Mouse (Mus musculus): Measurements from ENCODE around the gene Steap4. TPM values are rescaled to one million over a fixed set of nuclear protein-coding genes. Genes with fewer than 3 reads are reported as not detected.

Gene Steap4
- polyA plus RNA-seq (2014; fragmentation: Nextera tagmentation; extraction: Ambion mirVana), result 0.22 and 0.31 TPM in 2 replicates

- H3K4me3 ChIP-seq (ENCODE audit: low read depth, low read length), result peak within 1 kb of the TSS; percentile 10; the same call in 1 of the 2 replicates
- ATAC-seq (ENCODE audit: insufficient read depth, low FRiP score, low TSS enrichment) (no peak), DNase-seq (ENCODE audit: low spot score) (peak; percentile 35)
- no peaks in the 10 kb centered on the region for H3K36me3 ChIP-seq (ENCODE audit: control insufficient read depth, insufficient read depth, low read length)
- 3% methylated on average over 20 of the region's 20 CpGs for WGBS
- no peaks in the 10 kb centered on the region for H3K9me3 ChIP-seq (ENCODE audit: control insufficient read depth, low read length)
- no peaks in the 10 kb centered on the region for H3K4me1 ChIP-seq (ENCODE audit: control insufficient read depth, insufficient read depth, low read length)
- H3K27me3 ChIP-seq (ENCODE audit: control insufficient read depth, insufficient read depth, low read length), result no peaks in the 10 kb centered on the region
- peak within 1 kb of the TSS; percentile 29; the same call in 1 of the 2 replicates for H3K9ac ChIP-seq (ENCODE audit: low read length)
- no peak within 1 kb of the TSS for H3K27ac ChIP-seq (ENCODE audit: low read depth, low read length)
- peak within 1 kb of the TSS; percentile 37 for H3K4me2 ChIP-seq (ENCODE audit: low read depth)
These were observed at the start of gene Steap4 for GRCm38 (mm10) chr5:7960176-7960575. Steap4 (plus strand) TSS chr5:7960457.

- DNase-seq (ENCODE audit: low spot score) (no peak), ATAC-seq (ENCODE audit: insufficient read depth, low FRiP score, low TSS enrichment) (no peak)
- Histone ChIP-seq H3K9ac (ENCODE audit: low read length) (no peak overlapping the region), H3K9me3 (ENCODE audit: control insufficient read depth, low read length) (no peaks in the 10 kb centered on the region), H3K27me3 (ENCODE audit: control insufficient read depth, insufficient read depth, low read length) (no peaks in the 10 kb centered on the region), H3K36me3 (ENCODE audit: control insufficient read depth, insufficient read depth, low read length) (no peaks in the 10 kb centered on the region), H3K4me1 (ENCODE audit: control insufficient read depth, insufficient read depth, low read length) (no peaks in the 10 kb centered on the region), H3K27ac (ENCODE audit: low read depth, low read length) (no peak overlapping the region), H3K4me2 (ENCODE audit: low read depth) (no peak overlapping the region), H3K4me3 (ENCODE audit: low read depth, low read length) (no peak overlapping the region)
- 69% methylated on average over 3 of the region's 3 CpGs for WGBS
These were observed 48.3 kb upstream of the Steap4 start for GRCm38 (mm10) chr5:7911975-7912374.

- Histone ChIP-seq H3K27me3 (ENCODE audit: control insufficient read depth, insufficient read depth, low read length) (no peaks in the 10 kb centered on the region), H3K4me3 (ENCODE audit: low read depth, low read length) (no peak overlapping the region), H3K4me2 (ENCODE audit: low read depth) (no peak overlapping the region), H3K36me3 (ENCODE audit: control insufficient read depth, insufficient read depth, low read length) (no peaks in the 10 kb centered on the region), H3K9ac (ENCODE audit: low read length) (no peak overlapping the region), H3K4me1 (ENCODE audit: control insufficient read depth, insufficient read depth, low read length) (no peaks in the 10 kb centered on the region), H3K9me3 (ENCODE audit: control insufficient read depth, low read length) (no peaks in the 10 kb centered on the region), H3K27ac (ENCODE audit: low read depth, low read length) (no peak overlapping the region)
- ATAC-seq (ENCODE audit: insufficient read depth, low FRiP score, low TSS enrichment) (no peak), DNase-seq (ENCODE audit: low spot score) (no peak)
- 90% methylated on average over 11 of the region's 11 CpGs for WGBS
These were observed 42.6 kb upstream of the Steap4 start for GRCm38 (mm10) chr5:7917501-7918295.

DNA sequence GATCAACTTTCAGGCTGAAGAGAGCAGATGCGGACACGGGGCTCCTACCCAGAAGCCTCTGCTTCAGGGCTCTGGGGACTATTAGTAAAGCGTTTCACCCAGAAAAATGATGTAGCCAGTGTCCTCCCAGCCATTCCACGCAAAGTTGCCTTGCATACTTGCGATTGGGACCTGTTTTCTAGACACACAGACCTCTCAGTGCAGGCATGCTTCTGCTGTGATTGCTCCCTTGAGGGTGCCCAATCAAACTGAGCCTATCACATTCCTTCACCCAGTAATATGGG is 42.0 kb upstream of the Steap4 start:
- H3K9me3 ChIP-seq (ENCODE audit: control insufficient read depth, low read length), result no peaks in the 10 kb centered on the region
- H3K4me3 ChIP-seq (ENCODE audit: low read depth, low read length), result no peak overlapping the region
- H3K36me3 ChIP-seq (ENCODE audit: control insufficient read depth, insufficient read depth, low read length), result no peaks in the 10 kb centered on the region
- no peaks in the 10 kb centered on the region for H3K27me3 ChIP-seq (ENCODE audit: control insufficient read depth, insufficient read depth, low read length)
- DNase-seq (ENCODE audit: low spot score), result no peak
- no peak overlapping the region for H3K27ac ChIP-seq (ENCODE audit: low read depth, low read length)
- no peak overlapping the region for H3K4me2 ChIP-seq (ENCODE audit: low read depth)
- ATAC-seq (ENCODE audit: insufficient read depth, low FRiP score, low TSS enrichment), result no peak
- WGBS, result 88% methylated on average over 5 of the region's 5 CpGs
- H3K4me1 ChIP-seq (ENCODE audit: control insufficient read depth, insufficient read depth, low read length), result no peaks in the 10 kb centered on the region
- H3K9ac ChIP-seq (ENCODE audit: low read length), result no peak overlapping the region

DNA sequence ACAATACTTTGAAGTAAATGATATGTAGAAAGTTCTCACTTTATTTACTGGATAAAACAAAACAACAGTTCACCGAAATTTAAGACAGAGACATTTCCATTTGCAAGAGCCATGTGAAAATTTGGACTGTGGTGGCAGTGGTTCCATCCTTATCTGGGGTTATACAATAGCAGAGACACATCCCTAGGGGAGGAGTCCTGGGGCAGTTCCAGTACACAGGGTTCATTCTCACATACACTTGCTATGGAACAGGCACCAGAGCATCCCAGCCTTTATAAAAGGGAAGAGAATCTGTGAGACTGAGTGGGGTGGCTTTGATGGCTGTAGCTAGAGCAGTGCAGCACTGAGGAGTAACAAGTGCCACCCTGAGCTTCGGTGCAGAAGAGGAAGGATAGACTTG is 40.6 kb upstream of the Steap4 start:
- no peak overlapping the region for H3K4me2 ChIP-seq (ENCODE audit: low read depth)
- H3K9me3 ChIP-seq (ENCODE audit: control insufficient read depth, low read length), result no peaks in the 10 kb centered on the region
- H3K27me3 ChIP-seq (ENCODE audit: control insufficient read depth, insufficient read depth, low read length), result no peaks in the 10 kb centered on the region
- H3K27ac ChIP-seq (ENCODE audit: low read depth, low read length), result no peak overlapping the region
- DNase-seq (ENCODE audit: low spot score) (no peak), ATAC-seq (ENCODE audit: insufficient read depth, low FRiP score, low TSS enrichment) (no peak)
- no peak overlapping the region for H3K9ac ChIP-seq (ENCODE audit: low read length)
- no peak overlapping the region for H3K4me3 ChIP-seq (ENCODE audit: low read depth, low read length)
- 89% methylated on average over 2 of the region's 2 CpGs for WGBS
- H3K4me1 ChIP-seq (ENCODE audit: control insufficient read depth, insufficient read depth, low read length), result no peaks in the 10 kb centered on the region
- H3K36me3 ChIP-seq (ENCODE audit: control insufficient read depth, insufficient read depth, low read length), result no peaks in the 10 kb centered on the region

DNA sequence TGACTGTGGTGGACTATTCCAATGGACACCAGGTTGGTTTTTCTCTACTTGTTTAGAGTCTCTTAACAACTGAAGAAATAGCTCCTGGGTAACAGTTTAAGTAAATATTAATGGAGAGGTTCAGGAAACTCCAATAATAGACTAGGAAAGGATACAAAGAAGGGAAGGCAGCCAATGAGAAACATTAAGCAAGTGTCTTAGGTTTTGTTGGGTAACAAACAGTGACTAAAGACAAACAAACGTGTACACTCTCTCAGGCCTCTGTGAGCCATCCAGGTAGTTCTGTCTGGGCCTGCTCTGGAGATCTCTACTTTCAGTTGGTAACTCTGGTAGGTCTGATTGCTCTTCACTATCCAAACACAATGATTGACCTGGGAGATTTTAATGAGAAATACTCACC is 37.5 kb upstream of the Steap4 start:
- 88% methylated on average over 1 of the region's 1 CpGs for WGBS
- H3K9me3 ChIP-seq (ENCODE audit: control insufficient read depth, low read length), result no peaks in the 10 kb centered on the region
- no peak overlapping the region for H3K9ac ChIP-seq (ENCODE audit: low read length)
- no peak overlapping the region for H3K4me2 ChIP-seq (ENCODE audit: low read depth)
- no peaks in the 10 kb centered on the region for H3K27me3 ChIP-seq (ENCODE audit: control insufficient read depth, insufficient read depth, low read length)
- ATAC-seq (ENCODE audit: insufficient read depth, low FRiP score, low TSS enrichment) (no peak), DNase-seq (ENCODE audit: low spot score) (no peak)
- H3K36me3 ChIP-seq (ENCODE audit: control insufficient read depth, insufficient read depth, low read length), result no peaks in the 10 kb centered on the region
- no peaks in the 10 kb centered on the region for H3K4me1 ChIP-seq (ENCODE audit: control insufficient read depth, insufficient read depth, low read length)
- no peak overlapping the region for H3K27ac ChIP-seq (ENCODE audit: low read depth, low read length)
- H3K4me3 ChIP-seq (ENCODE audit: low read depth, low read length), result no peak overlapping the region

DNA sequence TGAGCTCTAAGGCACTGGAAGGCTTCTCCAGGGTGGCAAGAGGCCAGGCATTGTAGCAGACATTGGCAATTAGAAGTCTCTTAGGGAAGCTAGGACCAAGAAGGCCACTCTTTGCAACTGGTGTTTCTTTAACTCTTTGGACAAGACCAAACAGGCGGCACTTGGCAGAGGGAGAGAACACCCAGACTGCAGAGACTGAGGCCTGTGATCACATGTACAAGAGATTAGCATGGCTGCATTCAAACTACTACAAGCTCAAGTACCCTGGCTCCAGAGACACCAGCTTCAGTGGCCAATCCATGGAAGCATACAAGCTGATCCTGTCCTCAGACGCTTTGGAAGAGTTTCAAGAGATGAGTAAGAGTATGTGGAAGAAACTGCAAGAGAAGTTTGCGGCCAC is 36.6 kb upstream of the Steap4 start:
- Histone ChIP-seq H3K36me3 (ENCODE audit: control insufficient read depth, insufficient read depth, low read length) (no peaks in the 10 kb centered on the region), H3K9ac (ENCODE audit: low read length) (no peak overlapping the region), H3K4me3 (ENCODE audit: low read depth, low read length) (no peak overlapping the region), H3K4me2 (ENCODE audit: low read depth) (no peak overlapping the region), H3K4me1 (ENCODE audit: control insufficient read depth, insufficient read depth, low read length) (no peaks in the 10 kb centered on the region), H3K27me3 (ENCODE audit: control insufficient read depth, insufficient read depth, low read length) (no peaks in the 10 kb centered on the region), H3K9me3 (ENCODE audit: control insufficient read depth, low read length) (no peaks in the 10 kb centered on the region), H3K27ac (ENCODE audit: low read depth, low read length) (no peak overlapping the region)
- no peak for ATAC-seq (ENCODE audit: insufficient read depth, low FRiP score, low TSS enrichment)
- 86% methylated on average over 3 of the region's 3 CpGs for WGBS
- no peak for DNase-seq (ENCODE audit: low spot score)

DNA sequence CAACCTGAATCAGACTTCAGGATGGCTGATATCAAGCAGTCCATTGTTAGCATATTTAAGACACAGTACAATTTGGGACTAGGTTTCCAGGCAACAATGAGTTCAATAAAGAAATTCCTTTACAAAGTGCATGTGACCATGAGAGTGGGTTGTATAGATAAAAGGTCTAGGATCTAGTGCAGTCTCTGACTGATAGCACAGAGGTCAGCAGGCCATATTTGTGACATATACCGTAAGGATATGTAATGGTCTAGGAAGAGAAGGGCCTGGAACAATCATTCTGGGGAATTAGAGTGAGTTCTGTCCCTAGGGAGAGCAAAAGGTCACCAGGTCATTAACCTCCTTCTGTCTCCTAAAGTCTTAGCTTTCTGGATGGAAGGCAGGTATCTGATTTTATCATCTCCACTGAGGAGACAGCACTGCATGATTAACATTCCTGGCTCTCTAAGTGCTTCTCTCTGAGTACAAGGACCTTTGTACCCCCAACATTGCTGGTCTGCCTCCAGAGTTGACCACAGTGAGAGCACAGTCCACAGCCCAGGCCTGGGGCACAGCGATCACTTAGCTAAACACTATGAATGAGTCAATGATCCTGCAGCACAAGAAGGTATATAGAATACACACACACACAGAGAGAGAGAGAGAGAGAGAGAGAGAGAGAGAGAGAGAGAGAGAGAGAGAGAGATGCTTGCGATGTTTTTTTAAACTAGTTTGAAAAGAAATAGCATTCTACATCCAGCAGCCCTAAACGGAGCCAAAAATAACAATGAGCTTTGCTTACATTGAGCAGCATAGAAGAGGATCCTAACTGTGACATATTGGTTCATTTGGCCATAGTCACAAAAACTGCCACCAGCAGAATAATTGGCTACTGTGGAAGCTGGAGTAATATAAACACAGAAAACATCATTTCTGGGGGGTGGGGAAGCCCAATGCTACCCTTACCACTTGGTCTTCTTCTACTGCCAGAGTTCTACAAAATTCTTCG is 27.7 kb upstream of the Steap4 start:
- no peaks in the 10 kb centered on the region for H3K36me3 ChIP-seq (ENCODE audit: control insufficient read depth, insufficient read depth, low read length)
- 75% methylated on average over 5 of the region's 5 CpGs for WGBS
- no peak overlapping the region for H3K4me2 ChIP-seq (ENCODE audit: low read depth)
- no peak for ATAC-seq (ENCODE audit: insufficient read depth, low FRiP score, low TSS enrichment)
- H3K27me3 ChIP-seq (ENCODE audit: control insufficient read depth, insufficient read depth, low read length), result no peaks in the 10 kb centered on the region
- no peaks in the 10 kb centered on the region for H3K9me3 ChIP-seq (ENCODE audit: control insufficient read depth, low read length)
- H3K4me1 ChIP-seq (ENCODE audit: control insufficient read depth, insufficient read depth, low read length), result no peaks in the 10 kb centered on the region
- peak; percentile 13 for DNase-seq (ENCODE audit: low spot score)
- no peak overlapping the region for H3K9ac ChIP-seq (ENCODE audit: low read length)
- H3K4me3 ChIP-seq (ENCODE audit: low read depth, low read length), result no peak overlapping the region
- H3K27ac ChIP-seq (ENCODE audit: low read depth, low read length), result no peak overlapping the region

All from neural tube, embryonic 11.5 days (tissue).